ENCODE assay signal across 11 mouse cellular contexts in the genomic region with DNA sequence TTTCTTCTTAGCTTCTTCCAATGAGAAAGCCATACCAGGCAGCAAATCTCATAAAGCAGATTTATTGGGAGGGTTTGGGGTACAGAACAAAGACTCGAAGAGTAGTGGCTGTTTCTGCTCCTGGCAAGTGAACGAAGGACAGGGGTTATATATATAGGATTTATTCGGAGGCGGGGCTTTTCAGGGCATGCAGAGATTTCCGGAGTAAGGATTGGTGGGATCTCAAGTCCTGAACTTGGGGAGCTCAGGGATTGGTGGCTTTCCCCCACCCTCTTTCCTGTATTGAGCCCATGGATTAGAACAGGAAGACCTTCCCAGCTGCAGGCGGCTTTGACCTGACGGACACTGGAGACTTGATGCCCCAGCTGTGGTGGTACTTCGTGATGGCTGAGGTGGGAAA. TPM values are rescaled to one million over a fixed set of nuclear protein-coding genes. Genes with fewer than 3 reads are reported as not detected.
DNase-seq lines count a peak whose midpoint lies in the region; ATAC-seq and TF ChIP-seq lines count a peak whose summit lies in the region.
"Had no signal": no experiment of that assay in that cellular context is flagged by ENCODE, and none has a peak within 500 bp of the region (broad histone marks: within the 10 kb centered on the region; RNA-seq: fewer than 3 reads in every experiment).

No protein-coding gene starts in this region.

- 0 out of 2 replicates have a peak overlapping the region, but pooled peaks have one; percentile 87 for H3K27ac ChIP-seq in heart, embryonic 12.5 days (ENCODE audit: poor library complexity, severe bottlenecking)
- H3K27ac ChIP-seq in lung, embryonic 15.5 days, result peak overlapping the region; percentile 92; the same call in 1 of the 2 replicates
- peak overlapping the region; percentile 56; the same call in 1 of the 2 replicates for H3K27ac ChIP-seq in bone marrow, adult 2 months (ENCODE audit: control insufficient read depth, insufficient read depth, low read depth, low read length, poor library complexity)
- H3K27ac ChIP-seq in liver, postnatal 0 days (ENCODE audit: low read depth), result peak overlapping the region; percentile 97

- TF ChIP-seq EP300 in liver, postnatal 0 days (IDR thresholded peaks at IDR 0.05; ENCODE audit: low read depth), result no peak

- no peak for DNase-seq in heart, postnatal 25 days (ENCODE audit: low spot score)
- no peak for DNase-seq in lung, postnatal 10 days
- DNase-seq in liver, postnatal 0 days, result no peak
- no peak for DNase-seq in adrenal gland, postnatal 10 days
- DNase-seq in gastrocnemius, postnatal 14 days, result no peak
- DNase-seq: kidney, adult 8-10 months; lung, adult 18-20 months; right cerebral cortex, postnatal 4 days had no signal

- WGBS in heart, embryonic 12.5 days, result 83% methylated on average over 8 of the region's 8 CpGs
- 77% methylated on average over 8 of the region's 8 CpGs for WGBS in lung, embryonic 15.5 days
- WGBS in bone marrow, adult 2 months, result 86% methylated on average over 8 of the region's 8 CpGs
- WGBS in liver, postnatal 0 days (ENCODE audit: insufficient replicate concordance), result 87% methylated on average over 8 of the region's 8 CpGs

- no peaks in the 10 kb centered on the region for H3K27me3 ChIP-seq in heart, embryonic 12.5 days (replicated peaks)
- H3K27me3 ChIP-seq in lung, embryonic 15.5 days, result no peaks in the 10 kb centered on the region
- no peaks in the 10 kb centered on the region for H3K27me3 ChIP-seq in liver, postnatal 0 days (ENCODE audit: insufficient read depth, low read length)

- no peak overlapping the region for H3K9ac ChIP-seq in heart, embryonic 12.5 days
- no peak overlapping the region for H3K9ac ChIP-seq in lung, embryonic 15.5 days
- no peak overlapping the region for H3K9ac ChIP-seq in liver, postnatal 0 days (replicated peaks)

- intact Hi-C loops in heart, postnatal 25 days (cut with DNase I), result no loop called here
- intact Hi-C loops in gastrocnemius, postnatal 14 days (cut with DNase I; ENCODE audit: low total_unique reads), result no loop called here

- no peak for ATAC-seq in heart, embryonic 12.5 days (ENCODE audit: insufficient number of reproducible peaks, low FRiP score)
- no peak for ATAC-seq in lung, embryonic 15.5 days (ENCODE audit: borderline replicate concordance, extremely low read depth, low FRiP score, low TSS enrichment)
- ATAC-seq in liver, postnatal 0 days, result no peak

- H3K4me2 ChIP-seq in heart, embryonic 12.5 days, result no peak overlapping the region
- no peak overlapping the region for H3K4me2 ChIP-seq in lung, embryonic 15.5 days
- peak overlapping the region; percentile 42; the same call in 1 of the 2 replicates for H3K4me2 ChIP-seq in liver, postnatal 0 days (ENCODE audit: low read depth, low read length)

- TF ChIP-seq POLR2A in bone marrow, adult 2 months (IDR thresholded peaks at IDR 0.05; ENCODE audit: borderline replicate concordance, control insufficient read depth, low read depth, low read length), result no peak

- H3K4me1 ChIP-seq in heart, embryonic 12.5 days (replicated peaks), result peaks cover 32% of the 10 kb centered on the region
- H3K4me1 ChIP-seq in lung, embryonic 15.5 days, result peaks cover 31% of the 10 kb centered on the region
- H3K4me1 ChIP-seq in bone marrow, adult 2 months (ENCODE audit: control insufficient read depth, insufficient read depth, low read length), result peaks cover 10% of the 10 kb centered on the region
- peaks cover 40% of the 10 kb centered on the region for H3K4me1 ChIP-seq in liver, postnatal 0 days (ENCODE audit: insufficient read depth)

- H3K4me3 ChIP-seq in heart, embryonic 12.5 days, result no peak overlapping the region
- no peak overlapping the region for H3K4me3 ChIP-seq in lung, embryonic 15.5 days
- no peak overlapping the region for H3K4me3 ChIP-seq in bone marrow, adult 2 months (replicated peaks; ENCODE audit: control insufficient read depth, low read depth, low read length)
- no peak overlapping the region for H3K4me3 ChIP-seq in liver, postnatal 0 days (ENCODE audit: low read depth, low read length)

- H3K36me3 ChIP-seq in heart, embryonic 12.5 days, result peaks cover 3% of the 10 kb centered on the region; the same call in 1 of the 2 replicates
- H3K36me3 ChIP-seq in lung, embryonic 15.5 days, result no peaks in the 10 kb centered on the region
- H3K36me3 ChIP-seq in liver, postnatal 0 days (replicated peaks; ENCODE audit: insufficient read depth, low read length), result no peaks in the 10 kb centered on the region

- no peak for TF ChIP-seq CTCF in bone marrow, adult 2 months (IDR thresholded peaks at IDR 0.05; ENCODE audit: control insufficient read depth, insufficient read depth, low read length)
- no peak for TF ChIP-seq CTCF in liver, postnatal 0 days (IDR thresholded peaks at IDR 0.05; ENCODE audit: low read depth)

- H3K9me3 ChIP-seq in heart, embryonic 12.5 days (replicated peaks), result no peaks in the 10 kb centered on the region
- H3K9me3 ChIP-seq in lung, embryonic 15.5 days, result no peaks in the 10 kb centered on the region
- H3K9me3 ChIP-seq in liver, postnatal 0 days (ENCODE audit: low read length), result no peaks in the 10 kb centered on the region

RNA-seq across cellular contexts. Expression of a gene that starts 1.5 kb away (rescaled TPM):
- 177 and 191 TPM in 2 replicates for polyA plus RNA-seq in heart, embryonic 12.5 days (2016; fragmentation: Nextera tagmentation; extraction: Ambion mirVana)
- 100 to 1,000 TPM; 108 to 111 TPM for total RNA-seq in heart, postnatal 25 days (2021)
- polyA plus RNA-seq in lung, embryonic 15.5 days (2015; fragmentation: Nextera tagmentation; extraction: Ambion mirVana), result 228 and 230 TPM in 2 replicates
- polyA plus RNA-seq in bone marrow, adult 2 months (2011; ENCODE audit: insufficient read depth, insufficient read length, low replicate concordance, missing spikeins), result 133 and 198 TPM in 2 replicates
- polyA plus RNA-seq in liver, postnatal 0 days (2015; fragmentation: Nextera tagmentation; extraction: Ambion mirVana), result 47.8 and 62.4 TPM in 2 replicates
- total RNA-seq in adrenal gland, postnatal 10 days (2021), result 100 to 1,000 TPM; 177 to 229 TPM
- 10 to 100 TPM; 92.1 to 99.3 TPM for total RNA-seq in gastrocnemius, postnatal 14 days (2021)

RNA-seq across cellular contexts. Expression of a gene that starts 40.7 kb away (rescaled TPM):
- 2.7 and 3.6 TPM in 2 replicates for polyA plus RNA-seq in heart, embryonic 12.5 days (2016; fragmentation: Nextera tagmentation; extraction: Ambion mirVana)
- 1 to 10 TPM; 1.9 to 3.1 TPM for total RNA-seq in heart, postnatal 25 days (2021)
- polyA plus RNA-seq in lung, embryonic 15.5 days (2015; fragmentation: Nextera tagmentation; extraction: Ambion mirVana), result 7.2 and 9.4 TPM in 2 replicates
- polyA plus RNA-seq in bone marrow, adult 2 months (2011; ENCODE audit: insufficient read depth, insufficient read length, low replicate concordance, missing spikeins), result 1.0 TPM in 1 of 2 replicates, not detected in the other
- 2.4 and 2.7 TPM in 2 replicates for polyA plus RNA-seq in liver, postnatal 0 days (2015; fragmentation: Nextera tagmentation; extraction: Ambion mirVana)
- total RNA-seq in adrenal gland, postnatal 10 days (2021), result 1 to 10 TPM; 3.3 to 3.9 TPM
- total RNA-seq in gastrocnemius, postnatal 14 days (2021), result 1 to 10 TPM; 1.1 to 1.2 TPM

RNA-seq across cellular contexts. Expression of a gene that starts 52.1 kb away (rescaled TPM):
- 73.9 and 76.4 TPM in 2 replicates for polyA plus RNA-seq in heart, embryonic 12.5 days (2016; fragmentation: Nextera tagmentation; extraction: Ambion mirVana)
- 100 to 1,000 TPM; 255 to 285 TPM for total RNA-seq in heart, postnatal 25 days (2021)
- polyA plus RNA-seq in lung, embryonic 15.5 days (2015; fragmentation: Nextera tagmentation; extraction: Ambion mirVana), result 40.8 and 45.3 TPM in 2 replicates
- polyA plus RNA-seq in bone marrow, adult 2 months (2011; ENCODE audit: insufficient read depth, insufficient read length, low replicate concordance, missing spikeins), result 28.7 and 45.5 TPM in 2 replicates
- 7.2 and 10.0 TPM in 2 replicates for polyA plus RNA-seq in liver, postnatal 0 days (2015; fragmentation: Nextera tagmentation; extraction: Ambion mirVana)
- total RNA-seq in adrenal gland, postnatal 10 days (2021), result 10 to 100 TPM; 60.4 to 72.7 TPM
- total RNA-seq in gastrocnemius, postnatal 14 days (2021), result 100 to 1,000 TPM; 165 to 201 TPM

RNA-seq across cellular contexts. Expression of a gene that starts 56.5 kb away (rescaled TPM):
- polyA plus RNA-seq in heart, embryonic 12.5 days (2016; fragmentation: Nextera tagmentation; extraction: Ambion mirVana), result 30.6 and 31.2 TPM in 2 replicates
- total RNA-seq in heart, postnatal 25 days (2021), result 10 to 100 TPM; 15.2 to 17.6 TPM
- 95.9 and 101 TPM in 2 replicates for polyA plus RNA-seq in lung, embryonic 15.5 days (2015; fragmentation: Nextera tagmentation; extraction: Ambion mirVana)
- 5.7 and 7.1 TPM in 2 replicates for polyA plus RNA-seq in bone marrow, adult 2 months (2011; ENCODE audit: insufficient read depth, insufficient read length, low replicate concordance, missing spikeins)
- polyA plus RNA-seq in liver, postnatal 0 days (2015; fragmentation: Nextera tagmentation; extraction: Ambion mirVana), result 17.1 and 17.7 TPM in 2 replicates
- total RNA-seq in adrenal gland, postnatal 10 days (2021), result 10 to 100 TPM; 36.3 to 41.2 TPM
- total RNA-seq in gastrocnemius, postnatal 14 days (2021), result 10 to 100 TPM; 16.2 to 16.6 TPM

RNA-seq across cellular contexts. Expression of a gene that starts 58.1 kb away (rescaled TPM):
- 68.0 and 68.7 TPM in 2 replicates for polyA plus RNA-seq in heart, embryonic 12.5 days (2016; fragmentation: Nextera tagmentation; extraction: Ambion mirVana)
- 10 to 100 TPM; 43.2 to 47.1 TPM for total RNA-seq in heart, postnatal 25 days (2021)
- 106 and 108 TPM in 2 replicates for polyA plus RNA-seq in lung, embryonic 15.5 days (2015; fragmentation: Nextera tagmentation; extraction: Ambion mirVana)
- polyA plus RNA-seq in bone marrow, adult 2 months (2011; ENCODE audit: insufficient read depth, insufficient read length, low replicate concordance, missing spikeins), result 24.1 and 32.5 TPM in 2 replicates
- polyA plus RNA-seq in liver, postnatal 0 days (2015; fragmentation: Nextera tagmentation; extraction: Ambion mirVana), result 39.0 and 39.2 TPM in 2 replicates
- total RNA-seq in adrenal gland, postnatal 10 days (2021), result 10 to 100 TPM; 73.1 to 74.8 TPM
- 10 to 100 TPM; 22.2 to 24.3 TPM for total RNA-seq in gastrocnemius, postnatal 14 days (2021)
